Mouse (Mus musculus): ENCODE results near the gene 2810459M11Rik. TPM values are rescaled to one million over a fixed set of nuclear protein-coding genes. Genes with fewer than 3 reads are reported as not detected.

2810459M11Rik gene
- polyA plus RNA-seq, 1 experiment from 2014 or later = 22.3 TPM

DNA sequence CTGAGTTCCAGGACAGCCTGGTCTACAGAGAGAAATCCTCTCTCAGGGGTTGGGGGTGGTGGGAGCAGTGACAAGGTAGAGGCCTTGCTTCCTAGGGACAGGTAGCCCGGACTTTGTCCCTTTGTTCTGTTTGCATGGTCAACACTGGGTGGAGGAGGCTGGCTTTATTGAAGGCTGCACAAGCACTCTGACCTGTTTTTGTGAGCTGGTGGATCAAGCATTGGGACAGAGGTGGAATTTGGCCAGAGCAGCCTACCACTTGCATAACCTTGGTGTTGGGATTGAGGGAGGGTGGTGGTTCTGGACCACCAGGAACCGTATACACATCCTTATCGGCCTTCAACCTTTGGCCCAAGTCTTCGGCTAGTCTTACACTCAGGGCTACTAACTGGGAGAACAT lies 10.6 kb downstream of the 2810459M11Rik start:
- H3K27me3 ChIP-seq (replicated peaks) = peaks cover 12% of the 10 kb centered on the region; the same call in 1 of the 2 replicates
- no peak overlapping the region for H3K4me2 ChIP-seq
- no peak overlapping the region for H3K9ac ChIP-seq
- ATAC-seq = peak; percentile 66
- 64% methylated on average over 4 of the region's 4 CpGs for WGBS (ENCODE audit: insufficient replicate concordance)
- H3K4me3 ChIP-seq = no peak overlapping the region
- no peaks in the 10 kb centered on the region; the same call in 1 of the 2 replicates for H3K36me3 ChIP-seq
- H3K4me1 ChIP-seq = peaks cover 15% of the 10 kb centered on the region
- no peaks in the 10 kb centered on the region for H3K9me3 ChIP-seq (replicated peaks)
- peak overlapping the region; percentile 69 for H3K27ac ChIP-seq

DNA sequence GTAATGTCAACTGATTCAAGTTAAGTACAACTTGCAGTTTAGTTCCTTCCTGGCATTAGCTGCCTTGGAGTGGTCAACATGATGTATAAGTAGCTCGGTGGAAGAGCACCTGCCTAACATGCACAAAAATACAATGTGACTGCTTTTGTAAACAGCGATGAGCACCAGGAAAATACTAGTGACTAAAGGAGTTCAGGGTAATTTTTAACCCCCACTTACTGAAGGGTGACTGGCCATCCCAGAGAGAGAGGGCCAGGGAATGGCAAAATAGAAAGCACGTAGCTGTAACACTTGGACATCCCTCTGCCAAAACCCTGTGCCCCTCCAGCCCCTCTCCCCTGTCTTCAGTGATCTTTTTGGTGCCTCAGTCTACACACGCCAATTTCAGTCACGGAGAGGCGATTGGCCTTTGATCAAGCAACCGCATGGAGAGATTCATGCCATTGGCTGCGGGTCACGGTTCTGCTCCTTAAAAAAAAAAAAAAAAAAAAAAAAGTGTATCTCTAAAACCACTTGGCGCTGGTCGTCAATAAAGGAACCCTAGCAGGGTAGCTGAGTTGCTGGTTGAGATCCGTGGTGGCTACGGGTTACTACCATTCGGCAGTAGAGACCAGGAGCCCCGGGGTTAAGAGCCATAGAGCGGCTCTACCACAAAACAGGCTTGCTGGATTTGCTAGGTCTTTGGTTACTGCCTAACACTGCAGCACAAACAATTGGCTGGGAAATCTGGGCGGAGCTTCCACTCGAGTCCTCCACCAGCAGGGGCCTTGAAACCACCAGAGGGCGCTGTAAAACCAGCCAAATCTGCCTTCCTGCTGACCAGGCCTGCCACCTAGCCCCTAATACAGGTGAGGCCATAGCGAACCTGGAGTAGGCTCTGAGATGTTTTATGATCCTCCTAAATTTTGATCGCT lies 13.4 kb downstream of the 2810459M11Rik start:
- peak; percentile 75 for ATAC-seq
- H3K27ac ChIP-seq = 0 out of 2 replicates have a peak overlapping the region, but pooled peaks have one; percentile 48
- WGBS (ENCODE audit: insufficient replicate concordance) = 10% methylated on average over 21 of the region's 21 CpGs
- H3K4me3 ChIP-seq = peak overlapping the region; percentile 50
- peak overlapping the region; percentile 72 for H3K4me2 ChIP-seq
- peak overlapping the region; percentile 55; the same call in 1 of the 2 replicates for H3K9ac ChIP-seq
- H3K36me3 ChIP-seq = no peaks in the 10 kb centered on the region
- H3K4me1 ChIP-seq = peaks cover 23% of the 10 kb centered on the region
- H3K9me3 ChIP-seq (replicated peaks) = no peaks in the 10 kb centered on the region
- H3K27me3 ChIP-seq (replicated peaks) = no peaks in the 10 kb centered on the region

- H3K4me1 ChIP-seq = peaks cover 43% of the 10 kb centered on the region
- H3K4me3 ChIP-seq = no peak overlapping the region
- no peak for ATAC-seq
- no peak overlapping the region for H3K4me2 ChIP-seq
- WGBS (ENCODE audit: insufficient replicate concordance) = 75% methylated on average over 6 of the region's 6 CpGs
- H3K9ac ChIP-seq = no peak overlapping the region
- no peaks in the 10 kb centered on the region for H3K27me3 ChIP-seq (replicated peaks)
- H3K27ac ChIP-seq = no peak overlapping the region
- H3K9me3 ChIP-seq (replicated peaks) = peaks cover 4% of the 10 kb centered on the region; the same call in 1 of the 2 replicates
- H3K36me3 ChIP-seq = peaks cover 11% of the 10 kb centered on the region
Observed at GRCm38 (mm10) chr1:86062523-86062922, 16.9 kb downstream of the 2810459M11Rik start.

DNA sequence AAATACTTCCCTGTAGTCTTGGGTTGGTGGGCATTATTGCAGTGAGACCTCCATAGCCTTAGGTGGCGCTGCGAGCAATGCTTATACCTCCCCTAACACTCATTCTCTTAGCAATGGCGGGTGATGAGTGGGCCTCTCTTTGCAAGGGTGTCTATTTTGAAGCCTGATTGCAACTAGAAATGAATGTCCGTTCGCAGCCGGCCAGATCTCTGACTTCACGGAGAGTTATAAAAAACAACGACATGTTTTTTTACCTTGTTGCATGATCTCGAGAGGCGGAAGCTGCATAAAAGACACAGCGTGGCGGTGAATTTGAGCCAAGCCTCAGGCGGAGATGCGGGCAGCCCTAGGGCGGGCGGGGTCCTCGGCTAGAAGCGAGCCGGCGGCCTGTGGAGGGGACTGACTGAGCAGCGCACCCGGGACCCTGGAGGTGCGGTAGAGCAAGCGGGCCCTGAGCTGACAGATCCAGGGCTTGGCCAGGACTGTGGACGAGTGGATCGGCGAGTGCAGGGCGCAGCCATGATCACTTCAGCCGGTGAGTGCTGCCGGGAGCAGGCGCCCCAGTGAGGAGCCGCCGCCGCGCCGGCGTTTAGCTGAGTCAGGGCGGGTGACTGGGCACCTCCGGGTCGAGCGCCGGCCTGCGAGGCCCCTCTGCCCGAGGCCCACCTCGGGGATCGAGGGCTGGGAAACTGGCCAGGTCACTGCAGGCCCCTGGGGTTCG lies 18.8 kb downstream of the 2810459M11Rik start, which contains the start of gene Psmd1:
Gene Psmd1, plus strand, starts transcription at position 117 of the 721 bp plus-strand sequence.
- H3K4me3 ChIP-seq = peak within 1 kb of the TSS; percentile 99
- ATAC-seq = peak; percentile 91
- H3K36me3 ChIP-seq = peaks cover 14% of the 10 kb centered on the region
- under 1% methylated on average over 46 of the region's 47 CpGs for WGBS (ENCODE audit: insufficient replicate concordance)
- H3K9ac ChIP-seq = peak within 1 kb of the TSS; percentile 98
- H3K9me3 ChIP-seq (replicated peaks) = peaks cover 4% of the 10 kb centered on the region; the same call in 1 of the 2 replicates
- peaks cover 48% of the 10 kb centered on the region for H3K4me1 ChIP-seq
- H3K4me2 ChIP-seq = peak within 1 kb of the TSS; percentile 92
- H3K27ac ChIP-seq = peak within 1 kb of the TSS; percentile 87
- no peaks in the 10 kb centered on the region for H3K27me3 ChIP-seq (replicated peaks)

GRCm38 (mm10) chr1:86076565-86076964 lies 30.9 kb downstream of the 2810459M11Rik start:
- ATAC-seq = no peak
- no peak overlapping the region for H3K9ac ChIP-seq
- H3K9me3 ChIP-seq (replicated peaks) = no peaks in the 10 kb centered on the region
- H3K27me3 ChIP-seq (replicated peaks) = no peaks in the 10 kb centered on the region
- 86% methylated on average over 2 of the region's 2 CpGs for WGBS (ENCODE audit: insufficient replicate concordance)
- H3K27ac ChIP-seq = no peak overlapping the region
- no peak overlapping the region for H3K4me3 ChIP-seq
- H3K36me3 ChIP-seq = peaks cover 91% of the 10 kb centered on the region
- no peak overlapping the region for H3K4me2 ChIP-seq
- H3K4me1 ChIP-seq = no peaks in the 10 kb centered on the region

DNA sequence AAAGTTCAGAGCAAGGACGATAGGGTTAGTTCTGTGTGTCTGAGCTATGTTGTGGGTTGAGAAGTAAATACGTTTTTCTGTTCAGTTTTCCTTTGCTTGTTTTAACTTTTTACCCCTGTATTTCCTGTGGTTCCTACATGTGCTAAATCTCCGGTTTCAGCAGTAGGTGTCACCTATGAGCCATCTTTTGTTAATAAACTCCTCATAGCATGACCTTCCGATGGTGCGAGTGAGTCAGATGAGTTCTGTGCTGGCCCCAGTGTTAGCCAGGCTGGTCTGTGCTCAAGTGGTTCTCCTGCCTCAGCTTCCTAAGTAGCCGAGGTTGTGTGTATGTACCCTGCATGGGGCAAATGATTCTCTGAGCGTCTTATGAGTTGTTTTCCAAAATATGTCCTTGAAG lies 48.8 kb downstream of the 2810459M11Rik start:
- Histone ChIP-seq H3K27me3 (replicated peaks) (no peaks in the 10 kb centered on the region), H3K4me2 (no peak overlapping the region), H3K36me3 (peaks cover 87% of the 10 kb centered on the region), H3K4me1 (no peaks in the 10 kb centered on the region), H3K9ac (no peak overlapping the region), H3K9me3 (replicated peaks) (no peaks in the 10 kb centered on the region), H3K27ac (no peak overlapping the region), H3K4me3 (no peak overlapping the region)
- WGBS (ENCODE audit: insufficient replicate concordance) = 83% methylated on average over 7 of the region's 7 CpGs
- ATAC-seq = no peak

- Histone ChIP-seq H3K36me3 (peaks cover 47% of the 10 kb centered on the region), H3K4me1 (no peaks in the 10 kb centered on the region), H3K27ac (no peak overlapping the region), H3K9me3 (replicated peaks) (no peaks in the 10 kb centered on the region), H3K9ac (no peak overlapping the region), H3K4me2 (no peak overlapping the region), H3K27me3 (replicated peaks) (no peaks in the 10 kb centered on the region), H3K4me3 (no peak overlapping the region)
- 93% methylated on average over 1 of the region's 1 CpGs for WGBS (ENCODE audit: insufficient replicate concordance)
- ATAC-seq = no peak
Observed at GRCm38 (mm10) chr1:86105054-86105453, 59.4 kb downstream of the 2810459M11Rik start.

Other genes starting within 250 kb of the 2810459M11Rik start
- 41.3 and 42.3 TPM in 2 replicates for gene Itm2c, start 151.6 kb upstream of the 2810459M11Rik start, polyA plus RNA-seq (2016; fragmentation: Nextera tagmentation; extraction: Ambion mirVana)
- not detected in 2 replicates for gene 4933407L21Rik, start 117.4 kb upstream of the 2810459M11Rik start, polyA plus RNA-seq (2016; fragmentation: Nextera tagmentation; extraction: Ambion mirVana)
- gene Gpr55, start 84.9 kb upstream of the 2810459M11Rik start, polyA plus RNA-seq (2016; fragmentation: Nextera tagmentation; extraction: Ambion mirVana) = not detected in 2 replicates
- 0.19 TPM in 1 of 2 replicates, not detected in the other for gene Spata3, start 29.0 kb upstream of the 2810459M11Rik start, polyA plus RNA-seq (2016; fragmentation: Nextera tagmentation; extraction: Ambion mirVana)
- gene Psmd1, start 18.5 kb downstream of the 2810459M11Rik start, polyA plus RNA-seq (2016; fragmentation: Nextera tagmentation; extraction: Ambion mirVana) = 167 and 168 TPM in 2 replicates
- 0.26 and 0.51 TPM in 2 replicates for gene Htr2b, start 66.1 kb downstream of the 2810459M11Rik start, polyA plus RNA-seq (2016; fragmentation: Nextera tagmentation; extraction: Ambion mirVana)
- 0.30 TPM in 1 of 2 replicates, not detected in the other for gene Gm21972, start 87.8 kb downstream of the 2810459M11Rik start, polyA plus RNA-seq (2016; fragmentation: Nextera tagmentation; extraction: Ambion mirVana)
- 15.2 and 16.9 TPM in 2 replicates for gene Armc9, start 108.9 kb downstream of the 2810459M11Rik start, polyA plus RNA-seq (2016; fragmentation: Nextera tagmentation; extraction: Ambion mirVana)